In genomic region chr8:78182654-78183053, GRCm38 (mm10) we compare ENCODE assay signal across 32 mouse cellular contexts. TPM values are rescaled to one million over a fixed set of nuclear protein-coding genes. Genes with fewer than 3 reads are reported as not detected.
"Had no signal": no experiment of that assay in that cellular context is flagged by ENCODE, and none has a peak within 500 bp of the region (broad histone marks: within the 10 kb centered on the region; RNA-seq: fewer than 3 reads in every experiment).

No protein-coding gene starts in this region.

- H3K4me2 ChIP-seq: limb, embryonic 13.5 days; liver, embryonic 12.5 days; liver, embryonic 15.5 days; lung, embryonic 15.5 days; neural tube, embryonic 13.5 days had no signal

- H3K4me1 ChIP-seq: limb, embryonic 10.5 days; limb, embryonic 13.5 days; liver, embryonic 12.5 days; liver, embryonic 15.5 days; lung, embryonic 15.5 days; neural tube, embryonic 13.5 days had no signal

- H3K9me3 ChIP-seq: limb, embryonic 10.5 days; liver, embryonic 12.5 days; liver, embryonic 15.5 days; lung, embryonic 15.5 days; neural tube, embryonic 13.5 days had no signal

- DNase-seq: kidney, adult 2 months; kidney, postnatal 25 days; layer of hippocampus, adult 9-11 months; liver; lung, adult 18-20 months; lung, postnatal 14 days; lung, postnatal 4 days; right cerebral cortex, adult 18-20 months; right cerebral cortex, postnatal 14 days; right cerebral cortex, postnatal 4 days; thymus, adult 18-20 months; thymus, postnatal 36 days had no signal

- H3K9ac ChIP-seq: limb, embryonic 13.5 days; liver, embryonic 12.5 days; liver, embryonic 15.5 days; lung, embryonic 15.5 days; neural tube, embryonic 13.5 days had no signal

- H3K27me3 ChIP-seq: limb, embryonic 13.5 days; liver, embryonic 12.5 days; liver, embryonic 15.5 days; lung, embryonic 15.5 days; neural tube, embryonic 13.5 days had no signal

- H3K36me3 ChIP-seq: limb, embryonic 10.5 days; limb, embryonic 13.5 days; liver, embryonic 12.5 days; liver, embryonic 15.5 days; lung, embryonic 15.5 days; neural tube, embryonic 13.5 days had no signal

- H3K4me3 ChIP-seq: layer of hippocampus, adult 2 months; limb, embryonic 10.5 days; limb, embryonic 13.5 days; liver, embryonic 12.5 days; liver, embryonic 15.5 days; lung, embryonic 15.5 days; myocyte; neural tube, embryonic 13.5 days had no signal

- H3K27ac ChIP-seq: kidney, postnatal 0 days; layer of hippocampus, adult 2 months; limb, embryonic 10.5 days; limb, embryonic 13.5 days; liver, embryonic 12.5 days; liver, embryonic 15.5 days; lung, embryonic 15.5 days; neural tube, embryonic 13.5 days; stomach, postnatal 0 days had no signal

- ATAC-seq: inflammation-experienced regulatory T-cells, adult 6 months; intestine, postnatal 0 days; liver, embryonic 12.5 days had no signal

RNA-seq across cellular contexts. Expression of gene Ttc29, which starts 30.4 kb away (rescaled TPM):
- total RNA-seq: layer of hippocampus, adult 2 months; left cerebral cortex, adult 18-20 months; megakaryocyte progenitor cell, adult 5-6 weeks; megakaryocyte-erythroid progenitor cell, adult 5-6 weeks; neutrophil, adult 5-6 weeks had no signal
- polyA plus RNA-seq: inflammation-experienced regulatory T-cells, adult 6 months; intestine, postnatal 0 days; kidney, adult 2 months; kidney, embryonic 14.5 days; large intestine, adult 2 months; limb, embryonic 10.5 days; liver, embryonic 12.5 days; liver, embryonic 15.5 days; myocyte; neural tube, embryonic 13.5 days; stomach, embryonic 14.5 days; stomach, postnatal 0 days; urinary bladder, adult 2 months had no signal
